Mouse (Mus musculus) olfactory bulb, adult 2 months (tissue): ENCODE data around the gene Cyp46a1.

Experiments used
- CTCF ChIP-seq: fragments of 200-500 bp; IDR thresholded peaks from 2 replicates; pipeline ENCODE4 v1.5.1; 2012; ENCODE audit warnings: low read depth, mild to moderate bottlenecking, low read length, moderate library complexity; ENCODE audit not compliant: insufficient read depth
- POLR2A ChIP-seq: fragments of 200-500 bp; IDR thresholded peaks from 2 replicates; pipeline ENCODE4 v1.6.1; 2012; ENCODE audit warnings: mild to moderate bottlenecking, low read depth, low read length, moderate library complexity; ENCODE audit not compliant: insufficient read depth

DNA sequence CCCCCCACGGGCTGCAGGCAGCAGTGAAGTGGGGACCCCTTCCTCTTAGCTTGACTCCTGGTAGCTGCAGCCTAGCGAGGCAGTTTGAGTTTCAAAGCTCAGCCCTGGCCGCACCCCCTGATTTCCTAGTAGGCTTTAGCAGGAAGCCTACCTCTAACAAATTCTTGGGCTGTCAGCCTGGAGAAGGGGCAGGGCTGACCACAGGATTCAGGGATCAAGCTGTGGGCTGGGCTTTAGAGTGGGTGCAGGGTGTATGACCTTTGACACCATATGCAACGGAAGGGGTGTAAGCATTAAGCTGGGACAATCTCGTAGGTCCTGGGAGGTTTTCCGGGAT lies 37.2 kb downstream of the Cyp46a1 start:
- no peak for TF ChIP-seq CTCF
- TF ChIP-seq POLR2A, result no peak
